Mouse (Mus musculus): ENCODE data around the gene Fbxl16. TPM values are rescaled to one million over a fixed set of nuclear protein-coding genes. Genes with fewer than 3 reads are reported as not detected.

The Fbxl16 gene
- polyA plus RNA-seq, 1 experiment from 2014 or later = 0.43 TPM

- under 1% methylated on average over 37 of the region's 37 CpGs for WGBS
- H3K27me3 ChIP-seq (replicated peaks; ENCODE audit: insufficient read depth, low read length) = no peaks in the 10 kb centered on the region
- peak within 1 kb of the TSS; percentile 84 for H3K4me2 ChIP-seq (replicated peaks; ENCODE audit: low read depth, low read length)
- DNase-seq (ENCODE audit: low spot score) (peak; percentile 97), ATAC-seq (peak; percentile 93)
- TF ChIP-seq EP300 (IDR thresholded peaks at IDR 0.05) (no peak), CTCF (IDR thresholded peaks at IDR 0.05) (peak; percentile 98)
- peaks cover 4% of the 10 kb centered on the region for H3K4me1 ChIP-seq (ENCODE audit: insufficient read depth, low read depth, low read length)
- no peaks in the 10 kb centered on the region for H3K9me3 ChIP-seq (ENCODE audit: low read length)
- peak within 1 kb of the TSS; percentile 71 for H3K4me3 ChIP-seq (ENCODE audit: low read depth, low read length)
- no peaks in the 10 kb centered on the region for H3K36me3 ChIP-seq (ENCODE audit: insufficient read depth, low read length)
- H3K9ac ChIP-seq (replicated peaks; ENCODE audit: low read depth) = peak within 1 kb of the TSS; percentile 91
- H3K27ac ChIP-seq (ENCODE audit: low read length) = no peak within 1 kb of the TSS
Measured at GRCm38 (mm10) chr17:25773549-25774120, 35.2 kb upstream of the Fbxl16 start, which contains the start of gene Narfl. Gene Narfl, plus strand, starts transcription at chr17:25773776.

- Histone ChIP-seq H3K9ac (replicated peaks; ENCODE audit: low read depth) (no peak overlapping the region), H3K4me1 (ENCODE audit: insufficient read depth, low read depth, low read length) (peaks cover 4% of the 10 kb centered on the region), H3K4me3 (ENCODE audit: low read depth, low read length) (no peak overlapping the region), H3K4me2 (replicated peaks; ENCODE audit: low read depth, low read length) (no peak overlapping the region), H3K27ac (ENCODE audit: low read length) (no peak overlapping the region), H3K9me3 (ENCODE audit: low read length) (no peaks in the 10 kb centered on the region), H3K27me3 (replicated peaks; ENCODE audit: insufficient read depth, low read length) (no peaks in the 10 kb centered on the region), H3K36me3 (ENCODE audit: insufficient read depth, low read length) (0 out of 2 replicates have a peak, but pooled peaks cover 4% of the 10 kb centered on the region)
- 72% methylated on average over 10 of the region's 10 CpGs for WGBS
- DNase-seq (ENCODE audit: low spot score) (no peak), ATAC-seq (no peak)
- TF ChIP-seq EP300 (IDR thresholded peaks at IDR 0.05) = no peak
Measured at GRCm38 (mm10) chr17:25775318-25776062, 33.4 kb upstream of the Fbxl16 start.

DNA sequence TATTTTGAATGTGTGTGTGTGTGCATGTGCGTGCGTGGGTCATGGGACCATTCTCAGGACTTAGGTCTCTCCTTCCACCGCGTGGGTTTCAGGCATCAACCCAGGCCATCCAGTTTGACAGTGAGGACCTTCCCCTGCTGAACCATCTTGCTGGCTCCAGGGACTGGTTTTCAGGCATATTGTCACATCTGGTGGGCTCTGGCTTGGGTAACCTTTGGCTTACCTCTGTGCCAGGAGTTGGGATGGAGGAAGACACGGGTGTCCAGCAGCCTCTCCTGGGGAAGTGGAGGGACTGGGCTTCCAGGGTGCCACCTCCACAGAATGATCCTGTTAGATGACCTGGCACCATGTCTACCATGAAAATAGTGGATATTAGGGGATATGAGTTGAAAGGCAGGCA, 30.9 kb upstream of the Fbxl16 start:
- Histone ChIP-seq H3K4me3 (ENCODE audit: low read depth, low read length) (no peak overlapping the region), H3K9me3 (ENCODE audit: low read length) (no peaks in the 10 kb centered on the region), H3K27me3 (replicated peaks; ENCODE audit: insufficient read depth, low read length) (no peaks in the 10 kb centered on the region), H3K36me3 (ENCODE audit: insufficient read depth, low read length) (peaks cover 15% of the 10 kb centered on the region), H3K4me1 (ENCODE audit: insufficient read depth, low read depth, low read length) (peaks cover 4% of the 10 kb centered on the region), H3K27ac (ENCODE audit: low read length) (no peak overlapping the region), H3K9ac (replicated peaks; ENCODE audit: low read depth) (no peak overlapping the region), H3K4me2 (replicated peaks; ENCODE audit: low read depth, low read length) (no peak overlapping the region)
- 97% methylated on average over 5 of the region's 5 CpGs for WGBS
- DNase-seq (ENCODE audit: low spot score) = no peak
- no peak for TF ChIP-seq EP300 (IDR thresholded peaks at IDR 0.05)
- no peak for TF ChIP-seq CTCF (IDR thresholded peaks at IDR 0.05)
- ATAC-seq = no peak

DNA sequence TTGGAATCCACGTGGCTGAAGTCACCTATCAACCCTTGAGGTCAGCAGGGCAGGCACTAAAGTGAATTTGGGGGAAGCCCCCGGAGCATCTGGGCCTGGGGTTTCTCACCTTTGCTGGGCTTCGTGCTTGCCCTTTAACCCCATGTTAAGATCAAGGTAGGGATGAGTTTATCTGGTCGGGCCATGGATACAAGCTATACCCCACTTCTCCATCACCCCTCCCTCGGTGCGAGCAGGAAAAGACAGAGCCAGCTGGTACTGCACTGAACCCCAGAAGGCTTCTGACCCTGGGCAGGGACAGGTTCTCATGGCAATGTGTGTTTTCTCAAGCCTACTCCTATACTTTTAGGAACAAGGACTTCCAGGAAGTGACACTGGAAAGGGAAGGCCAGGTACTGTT, 27.5 kb upstream of the Fbxl16 start:
- TF ChIP-seq CTCF (IDR thresholded peaks at IDR 0.05) = no peak
- TF ChIP-seq EP300 (IDR thresholded peaks at IDR 0.05) = no peak
- H3K4me2 ChIP-seq (replicated peaks; ENCODE audit: low read depth, low read length) = no peak overlapping the region
- peaks cover 15% of the 10 kb centered on the region for H3K36me3 ChIP-seq (ENCODE audit: insufficient read depth, low read length)
- H3K27me3 ChIP-seq (replicated peaks; ENCODE audit: insufficient read depth, low read length) = no peaks in the 10 kb centered on the region
- no peak overlapping the region for H3K27ac ChIP-seq (ENCODE audit: low read length)
- peaks cover 8% of the 10 kb centered on the region; the same call in 1 of the 2 replicates for H3K4me1 ChIP-seq (ENCODE audit: insufficient read depth, low read depth, low read length)
- WGBS = 71% methylated on average over 6 of the region's 6 CpGs
- H3K9ac ChIP-seq (replicated peaks; ENCODE audit: low read depth) = no peak overlapping the region
- no peaks in the 10 kb centered on the region for H3K9me3 ChIP-seq (ENCODE audit: low read length)
- no peak for ATAC-seq
- DNase-seq (ENCODE audit: low spot score) = no peak
- H3K4me3 ChIP-seq (ENCODE audit: low read depth, low read length) = no peak overlapping the region

DNA sequence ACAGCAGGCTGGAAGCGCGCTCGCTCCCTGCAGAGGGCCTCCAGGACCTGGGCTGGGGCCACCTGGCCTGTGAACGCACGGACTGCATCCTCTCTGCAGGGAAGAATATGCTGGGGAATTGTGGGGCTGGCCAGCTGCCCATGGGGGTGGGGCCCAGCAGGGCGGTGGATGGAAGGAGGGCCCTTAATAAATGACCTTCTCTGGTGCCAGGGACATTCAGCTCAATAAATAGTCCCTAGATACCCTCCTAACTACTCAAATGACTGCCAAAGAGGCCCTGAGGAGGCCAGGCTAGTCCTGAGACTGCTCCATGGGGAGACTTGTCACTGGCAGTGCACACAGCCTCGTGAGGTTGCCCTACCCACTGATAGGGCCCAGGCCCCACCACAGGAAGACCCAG, 25.8 kb upstream of the Fbxl16 start:
- Histone ChIP-seq H3K4me2 (replicated peaks; ENCODE audit: low read depth, low read length) (no peak overlapping the region), H3K9ac (replicated peaks; ENCODE audit: low read depth) (no peak overlapping the region), H3K27ac (ENCODE audit: low read length) (no peak overlapping the region), H3K4me3 (ENCODE audit: low read depth, low read length) (no peak overlapping the region), H3K4me1 (ENCODE audit: insufficient read depth, low read depth, low read length) (peaks cover 8% of the 10 kb centered on the region; the same call in 1 of the 2 replicates), H3K36me3 (ENCODE audit: insufficient read depth, low read length) (peaks cover 15% of the 10 kb centered on the region), H3K27me3 (replicated peaks; ENCODE audit: insufficient read depth, low read length) (no peaks in the 10 kb centered on the region), H3K9me3 (ENCODE audit: low read length) (no peaks in the 10 kb centered on the region)
- no peak for DNase-seq (ENCODE audit: low spot score)
- no peak for TF ChIP-seq CTCF (IDR thresholded peaks at IDR 0.05)
- no peak for TF ChIP-seq EP300 (IDR thresholded peaks at IDR 0.05)
- WGBS = 67% methylated on average over 7 of the region's 7 CpGs
- ATAC-seq = no peak

DNA sequence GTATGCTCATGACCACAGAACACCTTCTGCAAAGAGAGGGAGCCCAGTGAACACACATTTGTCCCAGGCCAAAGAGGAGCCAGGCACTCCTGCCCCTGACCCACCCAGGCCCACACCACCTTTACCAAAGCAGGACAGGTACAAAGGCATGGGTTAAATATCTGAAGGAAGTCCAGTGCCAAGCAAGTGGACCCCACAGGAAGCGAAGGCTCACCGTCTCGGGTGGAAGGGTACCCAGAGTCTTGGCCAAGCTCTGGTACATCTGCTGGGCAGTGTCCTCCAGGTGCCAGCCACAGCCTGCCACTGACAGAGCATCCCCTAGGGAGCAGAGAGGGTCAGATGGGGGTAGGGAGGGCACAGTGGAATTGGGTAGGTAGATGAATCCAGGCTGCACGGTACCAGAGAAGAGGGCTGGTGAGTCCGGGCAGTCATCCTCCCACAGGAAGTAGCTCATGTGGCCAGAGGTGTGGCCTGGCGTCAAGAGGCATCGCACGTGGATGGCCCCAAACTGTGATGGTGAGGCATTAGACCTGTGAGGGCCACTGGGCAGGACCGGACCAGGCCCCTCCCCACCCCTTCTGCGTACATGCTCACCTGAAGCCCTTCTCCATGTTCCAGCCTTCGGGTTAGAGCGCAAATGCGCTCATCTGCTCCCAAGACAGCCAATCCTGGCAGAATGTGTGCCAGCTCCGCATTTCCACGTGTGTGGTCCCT, 24.9 kb upstream of the Fbxl16 start:
- WGBS = 62% methylated on average over 15 of the region's 15 CpGs
- ATAC-seq = no peak

More for the DNA sequence above, 24.9 kb upstream of the Fbxl16 start:
- Histone ChIP-seq H3K27me3 (replicated peaks; ENCODE audit: insufficient read depth, low read length) (no peaks in the 10 kb centered on the region), H3K27ac (ENCODE audit: low read length) (no peak overlapping the region), H3K4me2 (replicated peaks; ENCODE audit: low read depth, low read length) (no peak overlapping the region; the same call in 1 of the 2 replicates), H3K36me3 (ENCODE audit: insufficient read depth, low read length) (peaks cover 15% of the 10 kb centered on the region), H3K9me3 (ENCODE audit: low read length) (no peaks in the 10 kb centered on the region), H3K4me1 (ENCODE audit: insufficient read depth, low read depth, low read length) (peaks cover 8% of the 10 kb centered on the region; the same call in 1 of the 2 replicates), H3K9ac (replicated peaks; ENCODE audit: low read depth) (no peak overlapping the region), H3K4me3 (ENCODE audit: low read depth, low read length) (no peak overlapping the region)
- no peak for DNase-seq (ENCODE audit: low spot score)
- no peak for TF ChIP-seq CTCF (IDR thresholded peaks at IDR 0.05)
- TF ChIP-seq EP300 (IDR thresholded peaks at IDR 0.05) = no peak

Data from lung, postnatal 0 days (tissue).